Mouse (Mus musculus): Measurements from ENCODE around the gene L3hypdh. TPM values are rescaled to one million over a fixed set of nuclear protein-coding genes. Genes with fewer than 3 reads are reported as not detected.

The L3hypdh gene
- polyA plus RNA-seq, 1 experiment from 2014 or later: 10.7 TPM

DNA sequence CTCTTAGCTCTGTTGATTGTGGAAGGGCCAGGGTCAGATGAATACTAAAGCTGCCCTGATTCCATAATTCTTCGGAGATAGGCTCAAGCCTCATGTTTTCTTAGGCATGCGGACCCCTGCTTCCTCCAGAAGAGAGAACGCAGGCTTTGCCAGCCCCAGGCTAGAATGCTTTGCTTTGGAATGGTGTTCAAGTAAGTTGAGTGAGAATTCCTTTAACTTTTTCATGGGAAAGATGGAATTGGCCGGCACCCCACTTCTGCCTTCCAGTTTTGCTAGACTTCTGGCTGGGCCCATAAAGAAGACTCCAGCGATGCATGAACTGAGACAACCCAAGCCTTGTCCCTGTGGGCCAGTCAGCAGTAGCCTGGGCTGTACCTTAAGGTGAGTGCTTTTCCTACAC is 54.1 kb downstream of the L3hypdh start:
- DNase-seq (ENCODE audit: low spot score): no peak
- Histone ChIP-seq H3K4me1 (ENCODE audit: insufficient read depth, low read depth, low read length) (no peaks in the 10 kb centered on the region), H3K36me3 (ENCODE audit: insufficient read depth, low read length) (no peaks in the 10 kb centered on the region), H3K4me3 (ENCODE audit: low read depth, low read length) (no peak overlapping the region), H3K27ac (ENCODE audit: low read length) (no peak overlapping the region), H3K27me3 (replicated peaks; ENCODE audit: insufficient read depth, low read length) (no peaks in the 10 kb centered on the region), H3K9me3 (ENCODE audit: low read length) (no peaks in the 10 kb centered on the region), H3K4me2 (replicated peaks; ENCODE audit: low read depth, low read length) (no peak overlapping the region), H3K9ac (replicated peaks; ENCODE audit: low read depth) (no peak overlapping the region)
- no peak for ATAC-seq
- 76% methylated on average over 5 of the region's 5 CpGs for WGBS
- TF ChIP-seq CTCF (IDR thresholded peaks at IDR 0.05): no peak
- TF ChIP-seq EP300 (IDR thresholded peaks at IDR 0.05): no peak

DNA sequence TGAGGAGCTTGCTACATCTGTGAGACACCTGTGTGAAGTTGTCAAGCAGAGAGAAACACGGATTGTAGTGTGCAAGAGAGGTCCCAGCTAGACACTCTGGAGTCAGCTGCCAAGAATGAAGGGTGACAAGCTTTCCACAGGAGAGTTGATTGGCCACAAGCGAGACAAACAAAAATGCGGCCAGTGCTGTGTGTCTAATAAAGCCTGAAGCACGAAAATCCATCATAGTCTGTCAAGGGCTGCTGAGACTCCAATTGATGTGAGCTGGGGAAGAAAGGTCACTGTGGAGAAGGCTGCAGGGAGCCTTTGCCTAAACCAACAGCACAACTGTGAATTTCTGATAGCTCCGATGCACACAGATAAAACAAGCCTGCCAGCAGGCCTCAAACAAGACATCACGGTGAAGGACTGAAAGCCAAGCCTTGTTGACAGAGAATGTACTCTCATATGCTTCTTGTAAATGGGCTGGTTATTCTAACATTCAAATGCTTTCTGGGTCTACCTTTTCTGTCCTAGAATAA is 59.9 kb downstream of the L3hypdh start:
- DNase-seq (ENCODE audit: low spot score): no peak
- no peak for TF ChIP-seq CTCF (IDR thresholded peaks at IDR 0.05)
- no peak for TF ChIP-seq EP300 (IDR thresholded peaks at IDR 0.05)
- Histone ChIP-seq H3K9me3 (ENCODE audit: low read length) (no peaks in the 10 kb centered on the region), H3K27ac (ENCODE audit: low read length) (no peak overlapping the region), H3K4me1 (ENCODE audit: insufficient read depth, low read depth, low read length) (no peaks in the 10 kb centered on the region), H3K4me2 (replicated peaks; ENCODE audit: low read depth, low read length) (no peak overlapping the region), H3K36me3 (ENCODE audit: insufficient read depth, low read length) (no peaks in the 10 kb centered on the region), H3K4me3 (ENCODE audit: low read depth, low read length) (no peak overlapping the region), H3K9ac (replicated peaks; ENCODE audit: low read depth) (no peak overlapping the region), H3K27me3 (replicated peaks; ENCODE audit: insufficient read depth, low read length) (no peaks in the 10 kb centered on the region)
- no peak for ATAC-seq
- 52% methylated on average over 6 of the region's 6 CpGs for WGBS

DNA sequence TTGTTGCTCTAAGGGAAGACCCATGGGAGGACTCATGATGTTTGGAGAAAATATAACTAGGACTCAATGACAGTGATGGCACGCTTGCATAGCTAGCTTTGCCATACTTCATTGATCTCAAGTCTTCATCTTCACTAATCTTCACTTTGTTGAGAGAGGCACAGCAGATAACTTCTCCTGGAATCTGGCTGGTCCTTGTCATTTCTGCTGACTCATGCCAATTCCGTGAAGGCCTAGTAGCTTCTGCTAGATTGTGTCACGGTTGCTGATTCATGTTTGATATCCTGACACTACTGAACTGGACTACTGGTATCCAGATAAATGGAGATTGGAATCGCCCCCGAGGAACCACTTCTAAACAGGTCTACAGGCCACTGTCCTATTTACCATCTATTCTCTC is 61.7 kb downstream of the L3hypdh start:
- TF ChIP-seq EP300 (IDR thresholded peaks at IDR 0.05) (no peak), CTCF (IDR thresholded peaks at IDR 0.05) (no peak)
- Histone ChIP-seq H3K27me3 (replicated peaks; ENCODE audit: insufficient read depth, low read length) (no peaks in the 10 kb centered on the region), H3K4me2 (replicated peaks; ENCODE audit: low read depth, low read length) (no peak overlapping the region), H3K4me3 (ENCODE audit: low read depth, low read length) (no peak overlapping the region), H3K36me3 (ENCODE audit: insufficient read depth, low read length) (no peaks in the 10 kb centered on the region), H3K9me3 (ENCODE audit: low read length) (no peaks in the 10 kb centered on the region), H3K27ac (ENCODE audit: low read length) (no peak overlapping the region), H3K4me1 (ENCODE audit: insufficient read depth, low read depth, low read length) (no peaks in the 10 kb centered on the region), H3K9ac (replicated peaks; ENCODE audit: low read depth) (no peak overlapping the region)
- no peak for ATAC-seq
- no peak for DNase-seq (ENCODE audit: low spot score)
- 96% methylated on average over 5 of the region's 5 CpGs for WGBS

Small RNAs within 50 kb of the gene (microRNA-seq; reads per million reads assigned to microRNA genes)
- not detected for gene Gm24466

Other genes starting within 250 kb of the L3hypdh start
- 0.49 and 0.55 TPM in 2 replicates for gene Gpr135, start 14.3 kb downstream of the L3hypdh start, polyA plus RNA-seq (2015; fragmentation: Nextera tagmentation; extraction: Ambion mirVana)
- 73.2 and 78.8 TPM in 2 replicates for gene Jkamp, start 150 bp upstream of the L3hypdh start, polyA plus RNA-seq (2015; fragmentation: Nextera tagmentation; extraction: Ambion mirVana)
- not detected in 2 replicates for gene Ccdc175, start 99.6 kb upstream of the L3hypdh start, polyA plus RNA-seq (2015; fragmentation: Nextera tagmentation; extraction: Ambion mirVana)

Measured in lung, postnatal 0 days (tissue).